ENCODE assay signal across 8 mouse cellular contexts in the genomic region with DNA sequence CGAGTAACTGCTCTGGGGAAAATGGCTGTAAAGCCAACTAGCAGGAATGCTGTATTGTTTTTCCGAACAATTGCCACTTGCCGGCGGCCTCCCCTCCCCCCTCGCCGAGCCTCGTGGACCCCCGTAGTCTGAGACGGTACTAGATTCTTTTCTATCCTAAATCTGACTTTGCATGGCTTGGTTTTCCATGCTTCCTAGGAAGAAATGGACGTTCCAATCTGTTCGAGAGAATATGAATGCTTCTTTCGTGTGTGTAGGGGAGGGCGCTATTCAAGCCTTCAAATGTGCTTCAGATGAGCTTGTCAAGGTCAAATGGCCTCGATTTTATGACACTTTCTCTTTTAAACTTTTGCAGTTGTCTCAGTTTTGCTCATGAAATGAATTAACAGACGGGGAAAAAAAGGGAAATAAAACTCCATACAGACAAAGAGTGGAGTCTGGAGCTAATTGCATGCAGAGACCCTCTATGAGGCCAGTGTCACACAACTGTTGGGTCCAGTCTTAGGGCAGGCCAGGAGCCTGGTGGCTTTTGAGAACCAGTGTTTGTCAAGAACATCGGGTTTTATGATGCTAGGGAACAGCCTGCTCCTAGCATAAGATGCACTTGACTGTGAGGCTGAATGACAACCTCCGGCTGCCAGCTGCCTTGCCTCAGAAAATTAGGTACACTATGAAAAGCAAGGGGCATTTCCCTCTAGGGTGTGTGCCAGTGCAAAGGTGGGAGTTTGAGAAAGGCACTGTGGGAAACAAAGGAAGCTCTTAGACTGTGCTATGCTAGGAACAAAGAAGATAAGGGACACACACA. TPM values are rescaled to one million over a fixed set of nuclear protein-coding genes. Genes with fewer than 3 reads are reported as not detected.
DNase-seq lines count a peak whose midpoint lies in the region; ATAC-seq and TF ChIP-seq lines count a peak whose summit lies in the region.

No protein-coding gene starts in this region.

- H3K4me2 ChIP-seq in heart, embryonic 12.5 days: peak overlapping the region; percentile 96
- peak overlapping the region; percentile 72 for H3K4me2 ChIP-seq in embryonic facial prominence, embryonic 11.5 days (ENCODE audit: low read depth, low read length)
- H3K4me2 ChIP-seq in hindbrain, postnatal 0 days (ENCODE audit: low read depth, low read length): peak overlapping the region; percentile 70
- H3K4me2 ChIP-seq in liver, embryonic 13.5 days: peak overlapping the region; percentile 93
- peak overlapping the region; percentile 71 for H3K4me2 ChIP-seq in stomach, embryonic 16.5 days (ENCODE audit: low read depth, low read length)

- H3K27ac ChIP-seq in heart, embryonic 12.5 days (ENCODE audit: poor library complexity, severe bottlenecking): peak overlapping the region; percentile 100
- peak overlapping the region; percentile 100 for H3K27ac ChIP-seq in embryonic facial prominence, embryonic 11.5 days (replicated peaks; ENCODE audit: low read depth, low read length)
- H3K27ac ChIP-seq in hindbrain, postnatal 0 days: peak overlapping the region; percentile 100
- H3K27ac ChIP-seq in liver, embryonic 13.5 days: peak overlapping the region; percentile 98
- peak overlapping the region; percentile 100 for H3K27ac ChIP-seq in stomach, embryonic 16.5 days (ENCODE audit: low read length)

- no peak for TF ChIP-seq CTCF in hindbrain, postnatal 0 days (IDR thresholded peaks at IDR 0.05; ENCODE audit: low read depth)

- no peak for DNase-seq in heart, postnatal 4 days
- peak; percentile 33 for DNase-seq in ES-CJ7 (ENCODE audit: low read depth, low spot score)
- no peak for DNase-seq in embryonic facial prominence, embryonic 11.5 days (ENCODE audit: low spot score)
- peak; percentile 31 for DNase-seq in hindbrain, postnatal 0 days (ENCODE audit: low spot score)
- peak; percentile 24 for DNase-seq in liver, embryonic 13.5 days
- no peak for DNase-seq in frontal cortex, postnatal 10 days (ENCODE audit: low spot score in 2 of 2)

- H3K9me3 ChIP-seq in heart, embryonic 12.5 days (replicated peaks): no peaks in the 10 kb centered on the region
- no peaks in the 10 kb centered on the region for H3K9me3 ChIP-seq in embryonic facial prominence, embryonic 11.5 days (replicated peaks; ENCODE audit: control insufficient read depth, low read length)
- H3K9me3 ChIP-seq in hindbrain, postnatal 0 days (ENCODE audit: low read length): no peaks in the 10 kb centered on the region
- no peaks in the 10 kb centered on the region for H3K9me3 ChIP-seq in liver, embryonic 13.5 days (replicated peaks)
- no peaks in the 10 kb centered on the region for H3K9me3 ChIP-seq in stomach, embryonic 16.5 days (replicated peaks; ENCODE audit: control insufficient read depth, low read length)

- H3K9ac ChIP-seq in heart, embryonic 12.5 days: peak overlapping the region; percentile 99
- H3K9ac ChIP-seq in embryonic facial prominence, embryonic 11.5 days (replicated peaks; ENCODE audit: low read length): peak overlapping the region; percentile 100
- H3K9ac ChIP-seq in hindbrain, postnatal 0 days (replicated peaks; ENCODE audit: low read length): peak overlapping the region; percentile 99
- peak overlapping the region; percentile 99 for H3K9ac ChIP-seq in liver, embryonic 13.5 days
- H3K9ac ChIP-seq in stomach, embryonic 16.5 days (ENCODE audit: low read length): peak overlapping the region; percentile 100

- WGBS in heart, embryonic 12.5 days: 13% methylated on average over 17 of the region's 17 CpGs
- 11% methylated on average over 17 of the region's 17 CpGs for WGBS in embryonic facial prominence, embryonic 11.5 days
- 5% methylated on average over 17 of the region's 17 CpGs for WGBS in hindbrain, postnatal 0 days
- 7% methylated on average over 17 of the region's 17 CpGs for WGBS in liver, embryonic 13.5 days (ENCODE audit: insufficient replicate concordance)
- WGBS in stomach, embryonic 16.5 days: 10% methylated on average over 17 of the region's 17 CpGs

- peaks cover 22% of the 10 kb centered on the region for H3K36me3 ChIP-seq in heart, embryonic 12.5 days
- H3K36me3 ChIP-seq in embryonic facial prominence, embryonic 11.5 days (replicated peaks; ENCODE audit: control insufficient read depth, insufficient read depth, low read depth, low read length): peaks cover 8% of the 10 kb centered on the region; the same call in 1 of the 2 replicates
- H3K36me3 ChIP-seq in hindbrain, postnatal 0 days (ENCODE audit: insufficient read depth, low read length): peaks cover 18% of the 10 kb centered on the region
- peaks cover 29% of the 10 kb centered on the region for H3K36me3 ChIP-seq in liver, embryonic 13.5 days
- H3K36me3 ChIP-seq in stomach, embryonic 16.5 days (ENCODE audit: control insufficient read depth, insufficient read depth, low read length): peaks cover 14% of the 10 kb centered on the region

- H3K4me3 ChIP-seq in heart, embryonic 12.5 days: peak overlapping the region; percentile 84
- peak overlapping the region; percentile 99 for H3K4me3 ChIP-seq in embryonic facial prominence, embryonic 11.5 days (ENCODE audit: low read depth, low read length)
- H3K4me3 ChIP-seq in hindbrain, postnatal 0 days (ENCODE audit: low read length): peak overlapping the region; percentile 100
- peak overlapping the region; percentile 97 for H3K4me3 ChIP-seq in liver, embryonic 13.5 days (replicated peaks)
- peak overlapping the region; percentile 99 for H3K4me3 ChIP-seq in stomach, embryonic 16.5 days (replicated peaks; ENCODE audit: low read length)

- H3K27me3 ChIP-seq in heart, embryonic 12.5 days (replicated peaks): no peaks in the 10 kb centered on the region
- H3K27me3 ChIP-seq in embryonic facial prominence, embryonic 11.5 days (ENCODE audit: control insufficient read depth, insufficient read depth, low read length): no peaks in the 10 kb centered on the region
- no peaks in the 10 kb centered on the region for H3K27me3 ChIP-seq in hindbrain, postnatal 0 days (ENCODE audit: insufficient read depth, low read length)
- H3K27me3 ChIP-seq in liver, embryonic 13.5 days: no peaks in the 10 kb centered on the region
- no peaks in the 10 kb centered on the region for H3K27me3 ChIP-seq in stomach, embryonic 16.5 days (ENCODE audit: control insufficient read depth, insufficient read depth, low read length)

- H3K4me1 ChIP-seq in heart, embryonic 12.5 days (replicated peaks): peaks cover 21% of the 10 kb centered on the region
- 0 out of 2 replicates have a peak, but pooled peaks cover 2% of the 10 kb centered on the region for H3K4me1 ChIP-seq in embryonic facial prominence, embryonic 11.5 days (ENCODE audit: control insufficient read depth, insufficient read depth, low read length)
- H3K4me1 ChIP-seq in hindbrain, postnatal 0 days (ENCODE audit: insufficient read depth, low read length): peaks cover 16% of the 10 kb centered on the region
- H3K4me1 ChIP-seq in liver, embryonic 13.5 days (replicated peaks): peaks cover 45% of the 10 kb centered on the region
- peaks cover 12% of the 10 kb centered on the region for H3K4me1 ChIP-seq in stomach, embryonic 16.5 days (ENCODE audit: control insufficient read depth, insufficient read depth, low read length)

- no peak for ATAC-seq in heart, embryonic 12.5 days (ENCODE audit: insufficient number of reproducible peaks, low FRiP score)
- no peak for ATAC-seq in embryonic facial prominence, embryonic 11.5 days (replicated peaks; ENCODE audit: insufficient number of reproducible peaks, low FRiP score, low TSS enrichment, low read depth)
- no peak for ATAC-seq in hindbrain, postnatal 0 days
- ATAC-seq in liver, embryonic 13.5 days (ENCODE audit: low read depth): no peak
- no peak for ATAC-seq in stomach, embryonic 16.5 days (ENCODE audit: insufficient read depth, low FRiP score)

RNA-seq across cellular contexts. Expression of a gene that starts 1.0 kb away (rescaled TPM):
- polyA plus RNA-seq in heart, embryonic 12.5 days (2016; fragmentation: Nextera tagmentation; extraction: Ambion mirVana): 313 and 317 TPM in 2 replicates
- 100 to 1,000 TPM; 239 to 255 TPM for total RNA-seq in heart, postnatal 4 days (2021)
- 503 and 527 TPM in 2 replicates for polyA plus RNA-seq in embryonic facial prominence, embryonic 11.5 days (2014; fragmentation: Nextera tagmentation; extraction: Ambion mirVana)
- 70.5 and 105 TPM in 2 replicates for total RNA-seq in hindbrain, postnatal 0 days (2014; rRNA removed)
- 254 and 279 TPM in 2 replicates for polyA plus RNA-seq in hindbrain, postnatal 0 days (2015; fragmentation: Nextera tagmentation; extraction: Ambion mirVana)
- 235 and 254 TPM in 2 replicates for polyA plus RNA-seq in liver, embryonic 13.5 days (2015; fragmentation: Nextera tagmentation; extraction: Ambion mirVana)
- polyA plus RNA-seq in stomach, embryonic 16.5 days (2015; fragmentation: Nextera tagmentation; extraction: Ambion mirVana): 298 and 309 TPM in 2 replicates

RNA-seq across cellular contexts. Expression of a gene that starts 26.3 kb away (rescaled TPM):
- 33.8 and 38.7 TPM in 2 replicates for polyA plus RNA-seq in heart, embryonic 12.5 days (2016; fragmentation: Nextera tagmentation; extraction: Ambion mirVana)
- total RNA-seq in heart, postnatal 4 days (2021): 10 to 100 TPM; 26.8 to 28.2 TPM
- polyA plus RNA-seq in embryonic facial prominence, embryonic 11.5 days (2014; fragmentation: Nextera tagmentation; extraction: Ambion mirVana): 12.4 and 15.7 TPM in 2 replicates
- 14.8 and 23.6 TPM in 2 replicates for total RNA-seq in hindbrain, postnatal 0 days (2014; rRNA removed)
- 10.6 and 14.6 TPM in 2 replicates for polyA plus RNA-seq in hindbrain, postnatal 0 days (2015; fragmentation: Nextera tagmentation; extraction: Ambion mirVana)
- 15.8 and 21.9 TPM in 2 replicates for polyA plus RNA-seq in liver, embryonic 13.5 days (2015; fragmentation: Nextera tagmentation; extraction: Ambion mirVana)
- 34.7 and 35.3 TPM in 2 replicates for polyA plus RNA-seq in stomach, embryonic 16.5 days (2015; fragmentation: Nextera tagmentation; extraction: Ambion mirVana)

RNA-seq across cellular contexts. Expression of a gene that starts 49.9 kb away (rescaled TPM):
- polyA plus RNA-seq in heart, embryonic 12.5 days (2016; fragmentation: Nextera tagmentation; extraction: Ambion mirVana): 111 and 112 TPM in 2 replicates
- 100 to 1,000 TPM; 105 to 121 TPM for total RNA-seq in heart, postnatal 4 days (2021)
- 69.6 and 75.6 TPM in 2 replicates for polyA plus RNA-seq in embryonic facial prominence, embryonic 11.5 days (2014; fragmentation: Nextera tagmentation; extraction: Ambion mirVana)
- 7.2 and 17.4 TPM in 2 replicates for total RNA-seq in hindbrain, postnatal 0 days (2014; rRNA removed)
- 34.3 and 39.6 TPM in 2 replicates for polyA plus RNA-seq in hindbrain, postnatal 0 days (2015; fragmentation: Nextera tagmentation; extraction: Ambion mirVana)
- polyA plus RNA-seq in liver, embryonic 13.5 days (2015; fragmentation: Nextera tagmentation; extraction: Ambion mirVana): 249 and 260 TPM in 2 replicates
- polyA plus RNA-seq in stomach, embryonic 16.5 days (2015; fragmentation: Nextera tagmentation; extraction: Ambion mirVana): 244 and 269 TPM in 2 replicates

Comparison
In these comparisons a context has a peak if more than half of its experiments do, and no peak if none do; other contexts are left out.
1. DNase-seq: peak in ES-CJ7 (single experiment), hindbrain, postnatal 0 days (single experiment) and liver, embryonic 13.5 days (single experiment); none in heart, postnatal 4 days (single experiment), embryonic facial prominence, embryonic 11.5 days (single experiment) and frontal cortex, postnatal 10 days (0 of 2).
2. Peak in every context shown above with its lines, with median percentiles within 50 percentile points of each other: H3K27ac ChIP-seq, H3K4me2 ChIP-seq, H3K4me3 ChIP-seq and H3K9ac ChIP-seq.